Comparison of ENCODE assay signal across 9 mouse cellular contexts in the genomic region with DNA sequence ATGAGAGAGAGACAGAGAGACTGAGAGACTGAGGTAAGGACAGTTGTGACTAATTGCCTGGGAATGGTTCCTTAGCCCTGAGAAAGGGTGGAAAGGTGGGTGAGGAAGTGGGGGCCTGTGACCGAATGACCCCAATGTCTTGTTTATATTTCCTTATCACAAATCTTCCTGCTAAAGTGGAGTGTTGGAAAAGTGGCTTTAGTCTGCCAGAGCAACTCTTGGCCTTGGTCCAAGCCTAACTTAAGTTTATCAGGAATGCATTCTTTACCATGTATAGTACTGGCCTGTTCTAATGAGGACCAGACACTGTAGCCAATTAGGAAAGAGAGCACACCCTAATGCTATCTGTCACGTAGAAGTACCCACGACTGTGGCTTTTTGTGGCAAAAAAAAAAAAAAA.
DNase-seq lines count a peak whose midpoint lies in the region; ATAC-seq lines count a peak whose summit lies in the region.
"Had no signal": no experiment of that assay in that cellular context is flagged by ENCODE, and none has a peak within 500 bp of the region (broad histone marks: within the 10 kb centered on the region; RNA-seq: fewer than 3 reads in every experiment).

No protein-coding gene starts in this region.

- no peak for DNase-seq in kidney, postnatal 36 days
- DNase-seq in heart, adult 9 months (ENCODE audit: low spot score in 2 of 2) = peak; percentile 7 to 14
- no peak for DNase-seq in liver, embryonic 13.5 days
- no peak for DNase-seq in layer of hippocampus, adult 18-20 months (ENCODE audit: low spot score in 2 of 2)
- DNase-seq in thymus, postnatal 36 days = no peak
- DNase-seq in adrenal gland, adult 2 months = no peak

- ATAC-seq in kidney, embryonic 16.5 days (ENCODE audit: low FRiP score, low TSS enrichment) = peak; percentile 91
- peak; percentile 65; the same call in 1 of the 2 replicates for ATAC-seq in liver, embryonic 13.5 days (ENCODE audit: low read depth)
- ATAC-seq in stomach, embryonic 14.5 days (ENCODE audit: insufficient number of reproducible peaks, insufficient read depth, low FRiP score, low read depth) = peak; percentile 76
- ATAC-seq: midbrain, embryonic 15.5 days had no signal

- H3K9me3 ChIP-seq in kidney, embryonic 16.5 days (ENCODE audit: low read length) = no peaks in the 10 kb centered on the region
- H3K9me3 ChIP-seq in liver, embryonic 13.5 days (replicated peaks) = no peaks in the 10 kb centered on the region
- H3K9me3 ChIP-seq in stomach, embryonic 14.5 days (ENCODE audit: control insufficient read depth, low read depth, low read length) = no peaks in the 10 kb centered on the region
- H3K9me3 ChIP-seq: midbrain, embryonic 15.5 days had no signal

- WGBS in kidney, embryonic 16.5 days = 7% methylated on average over 3 of the region's 3 CpGs
- WGBS in liver, embryonic 13.5 days (ENCODE audit: insufficient replicate concordance) = 4% methylated on average over 3 of the region's 3 CpGs
- WGBS in stomach, embryonic 14.5 days = 3% methylated on average over 3 of the region's 3 CpGs

- 0 out of 2 replicates have a peak, but pooled peaks cover 11% of the 10 kb centered on the region for H3K4me1 ChIP-seq in kidney, embryonic 16.5 days (ENCODE audit: insufficient read depth, low read length)
- H3K4me1 ChIP-seq in liver, embryonic 13.5 days (replicated peaks) = no peaks in the 10 kb centered on the region
- peaks cover 13% of the 10 kb centered on the region for H3K4me1 ChIP-seq in stomach, embryonic 14.5 days (ENCODE audit: control insufficient read depth, insufficient read depth, low read length)
- H3K4me1 ChIP-seq: midbrain, embryonic 15.5 days had no signal

- H3K27me3 ChIP-seq in kidney, embryonic 16.5 days (ENCODE audit: insufficient read depth, low read length) = no peaks in the 10 kb centered on the region
- no peaks in the 10 kb centered on the region for H3K27me3 ChIP-seq in liver, embryonic 13.5 days
- H3K27me3 ChIP-seq in stomach, embryonic 14.5 days (ENCODE audit: control insufficient read depth, insufficient read depth, low read length) = no peaks in the 10 kb centered on the region
- H3K27me3 ChIP-seq: midbrain, embryonic 15.5 days had no signal

- no peak overlapping the region for H3K4me2 ChIP-seq in kidney, embryonic 16.5 days (replicated peaks; ENCODE audit: low read depth, low read length)
- H3K4me2 ChIP-seq in liver, embryonic 13.5 days = no peak overlapping the region
- H3K4me2 ChIP-seq in stomach, embryonic 14.5 days (replicated peaks; ENCODE audit: low read depth, low read length) = no peak overlapping the region
- H3K4me2 ChIP-seq: midbrain, embryonic 15.5 days had no signal

- no peak overlapping the region for H3K27ac ChIP-seq in kidney, embryonic 16.5 days (ENCODE audit: low read length)
- H3K27ac ChIP-seq in liver, embryonic 13.5 days = no peak overlapping the region
- H3K27ac ChIP-seq in stomach, embryonic 14.5 days (ENCODE audit: low read length) = no peak overlapping the region
- H3K27ac ChIP-seq: midbrain, embryonic 15.5 days had no signal

- no peak overlapping the region for H3K4me3 ChIP-seq in kidney, embryonic 16.5 days (ENCODE audit: low read length)
- H3K4me3 ChIP-seq in liver, embryonic 13.5 days (replicated peaks) = no peak overlapping the region
- H3K4me3 ChIP-seq in stomach, embryonic 14.5 days (ENCODE audit: low read depth, low read length) = no peak overlapping the region
- H3K4me3 ChIP-seq: midbrain, embryonic 15.5 days had no signal

- no peaks in the 10 kb centered on the region for H3K36me3 ChIP-seq in kidney, embryonic 16.5 days (ENCODE audit: insufficient read depth, low read length)
- no peaks in the 10 kb centered on the region for H3K36me3 ChIP-seq in liver, embryonic 13.5 days
- no peaks in the 10 kb centered on the region for H3K36me3 ChIP-seq in stomach, embryonic 14.5 days (ENCODE audit: control insufficient read depth, insufficient read depth, low read length)
- H3K36me3 ChIP-seq: midbrain, embryonic 15.5 days had no signal

- H3K9ac ChIP-seq in kidney, embryonic 16.5 days (replicated peaks; ENCODE audit: low read length) = no peak overlapping the region
- no peak overlapping the region for H3K9ac ChIP-seq in liver, embryonic 13.5 days
- no peak overlapping the region for H3K9ac ChIP-seq in stomach, embryonic 14.5 days (replicated peaks; ENCODE audit: low read depth, low read length)
- H3K9ac ChIP-seq: midbrain, embryonic 15.5 days had no signal

Comparison
In these comparisons a context has a peak if more than half of its experiments do, and no peak if none do; other contexts are left out.
1. DNase-seq: peak in heart, adult 9 months (2 of 2); none in kidney, postnatal 36 days (0 of 2), liver, embryonic 13.5 days (single experiment), layer of hippocampus, adult 18-20 months (0 of 2), thymus, postnatal 36 days (0 of 2) and adrenal gland, adult 2 months (single experiment).
2. Peak in every context shown above with its lines, with median percentiles within 50 percentile points of each other: ATAC-seq.